Mouse (Mus musculus) urinary bladder, adult 18-20 months (tissue): ENCODE data around the gene Tbc1d15.

Experiments
- DNase-seq, 2 experiments: peaks; one replicate each; pipeline ENCODE4 v3.0.0; 2022; ENCODE audit warnings: low spot score in 2 of 2, mixed read lengths in 2 of 2

Tbc1d15 gene

GRCm38 (mm10) chr10:115169410-115169809 is 81.9 kb downstream of the Tbc1d15 start:
- DNase-seq = no peak

- no peak for DNase-seq
These were observed 91.0 kb downstream of the Tbc1d15 start for GRCm38 (mm10) chr10:115160289-115160688.
